In genomic region chr9:32016286-32016685, GRCm38 (mm10) we compare ENCODE assay signal across 12 mouse cellular contexts.
DNase-seq lines count a peak whose midpoint lies in the region; ATAC-seq and TF ChIP-seq lines count a peak whose summit lies in the region.
"Had no signal": no experiment of that assay in that cellular context is flagged by ENCODE, and none has a peak within 500 bp of the region (broad histone marks: within the 10 kb centered on the region; RNA-seq: fewer than 3 reads in every experiment).

No protein-coding gene starts in this region.

- DNase-seq in forebrain, embryonic 10.5 days (ENCODE audit: extremely low spot score, low spot score): no peak
- DNase-seq in right cerebral cortex, adult 18-20 months: peak; percentile 51
- no peak for DNase-seq in right cerebral cortex, postnatal 14 days
- DNase-seq in left cerebral cortex, adult 2 months (ENCODE audit: extremely low spot score in 1 of 2, low spot score in 2 of 2): peak in 1 of 2 experiments; percentile 31
- DNase-seq in right cerebral cortex, postnatal 36 days (ENCODE audit: low spot score in 2 of 2): peak; percentile 29 to 39
- no peak for DNase-seq in kidney, postnatal 14 days
- DNase-seq: B cell, adult 2 months; retina, postnatal 1 day had no signal

- no peak for ATAC-seq in forebrain, embryonic 12.5 days (ENCODE audit: low FRiP score)
- no peak for ATAC-seq in CD4-positive, CD25-positive, alpha-beta regulatory T cell, adult 4 months
- ATAC-seq: Patski had no signal

- H3K9ac ChIP-seq in forebrain, embryonic 12.5 days: no peak overlapping the region
- H3K9ac ChIP-seq: liver, embryonic 14.5 days had no signal

- H3K4me2 ChIP-seq in forebrain, embryonic 12.5 days: no peak overlapping the region

- H3K36me3 ChIP-seq in forebrain, embryonic 10.5 days (replicated peaks): no peaks in the 10 kb centered on the region
- H3K36me3 ChIP-seq in forebrain, embryonic 12.5 days (replicated peaks): no peaks in the 10 kb centered on the region

- no peak for TF ChIP-seq CTCF in left cerebral cortex, adult 2 months (IDR thresholded peaks at IDR 0.05)

- intact Hi-C loops in left cerebral cortex, adult 2 months (cut with DNase I): loop anchor here (5.0 kb wide), 1 partner anchor 44 kb away; no protein-coding TSS in a partner anchor

- H3K27me3 ChIP-seq in forebrain, embryonic 10.5 days (ENCODE audit: poor library complexity, severe bottlenecking): no peaks in the 10 kb centered on the region
- H3K27me3 ChIP-seq in forebrain, embryonic 12.5 days: no peaks in the 10 kb centered on the region
- H3K27me3 ChIP-seq: Patski had no signal

- no peaks in the 10 kb centered on the region for H3K9me3 ChIP-seq in forebrain, embryonic 10.5 days
- no peaks in the 10 kb centered on the region for H3K9me3 ChIP-seq in forebrain, embryonic 12.5 days

- peaks cover 18% of the 10 kb centered on the region for H3K4me1 ChIP-seq in forebrain, embryonic 10.5 days
- H3K4me1 ChIP-seq in forebrain, embryonic 12.5 days: peaks cover 17% of the 10 kb centered on the region

- no peak overlapping the region for H3K4me3 ChIP-seq in forebrain, embryonic 10.5 days
- no peak overlapping the region for H3K4me3 ChIP-seq in forebrain, embryonic 12.5 days (replicated peaks)
- H3K4me3 ChIP-seq in left cerebral cortex, adult 2 months: peak overlapping the region; percentile 25

- 56% methylated on average over 4 of the region's 4 CpGs for WGBS in forebrain, embryonic 10.5 days
- WGBS in forebrain, embryonic 12.5 days: 36% methylated on average over 4 of the region's 4 CpGs

- peak overlapping the region; percentile 31; the same call in 1 of the 2 replicates for H3K27ac ChIP-seq in forebrain, embryonic 10.5 days
- no peak overlapping the region for H3K27ac ChIP-seq in forebrain, embryonic 12.5 days
- H3K27ac ChIP-seq in left cerebral cortex, adult 2 months: peak overlapping the region; percentile 25
- H3K27ac ChIP-seq: liver, embryonic 14.5 days had no signal

Comparison
In these comparisons a context has a peak if more than half of its experiments do, and no peak if none do; other contexts are left out.
1. DNase-seq: peak in right cerebral cortex, adult 18-20 months (single experiment) and right cerebral cortex, postnatal 36 days (2 of 2); none in forebrain, embryonic 10.5 days (single experiment), right cerebral cortex, postnatal 14 days (single experiment) and kidney, postnatal 14 days (single experiment).